Mouse (Mus musculus): ENCODE measurements around the gene Tnfsfm13.

The Tnfsfm13 gene

DNA sequence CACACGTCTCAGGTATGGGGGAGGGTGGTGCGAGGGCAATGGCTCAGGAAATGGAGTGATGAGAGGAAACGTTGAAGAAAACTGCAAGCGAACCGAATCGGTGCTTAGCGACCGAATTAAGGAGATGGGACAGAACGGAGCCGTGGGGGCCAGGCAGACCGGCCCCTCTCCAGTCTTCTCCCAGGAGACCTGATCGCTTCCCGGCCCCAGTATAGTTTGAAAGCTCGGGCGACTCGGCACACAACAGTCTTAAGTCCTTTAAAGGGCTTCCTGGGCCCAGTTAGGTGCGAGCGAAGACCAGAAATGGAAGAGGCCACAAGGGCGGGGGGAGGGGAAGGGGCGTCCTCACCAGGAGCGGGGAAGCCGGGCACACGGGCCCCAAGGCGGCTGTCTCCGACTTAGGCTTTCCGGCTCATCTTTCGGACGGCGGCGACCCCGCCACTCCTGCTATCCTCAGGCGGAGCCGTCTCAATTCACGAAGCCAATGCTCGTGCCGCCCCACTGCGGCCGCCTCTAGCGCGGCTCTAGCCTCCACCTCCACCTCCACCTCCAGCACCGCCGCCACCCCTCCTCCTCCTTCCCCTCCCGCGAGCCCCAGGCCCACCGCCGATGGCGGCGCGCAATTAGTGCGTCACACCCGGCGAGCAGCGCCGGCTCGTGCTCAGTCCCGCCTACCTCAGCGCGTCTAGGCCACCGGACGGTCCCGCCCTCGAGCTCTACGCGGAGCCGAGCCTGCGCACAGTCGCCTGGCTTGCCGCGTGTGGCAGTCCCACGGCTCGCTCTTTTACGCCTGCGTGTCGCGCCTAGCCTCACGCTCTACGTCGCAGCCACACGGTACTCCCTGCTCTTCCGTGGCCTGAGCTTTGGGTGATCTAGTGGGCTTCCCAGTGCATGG, 14.3 kb downstream of the Tnfsfm13 start, which contains the start of gene Senp3:
Senp3 (minus strand) TSS at position 771 of the 895 bp plus-strand sequence.
- peak; percentile 99 for DNase-seq (ENCODE audit: low read depth, low spot score)

DNA sequence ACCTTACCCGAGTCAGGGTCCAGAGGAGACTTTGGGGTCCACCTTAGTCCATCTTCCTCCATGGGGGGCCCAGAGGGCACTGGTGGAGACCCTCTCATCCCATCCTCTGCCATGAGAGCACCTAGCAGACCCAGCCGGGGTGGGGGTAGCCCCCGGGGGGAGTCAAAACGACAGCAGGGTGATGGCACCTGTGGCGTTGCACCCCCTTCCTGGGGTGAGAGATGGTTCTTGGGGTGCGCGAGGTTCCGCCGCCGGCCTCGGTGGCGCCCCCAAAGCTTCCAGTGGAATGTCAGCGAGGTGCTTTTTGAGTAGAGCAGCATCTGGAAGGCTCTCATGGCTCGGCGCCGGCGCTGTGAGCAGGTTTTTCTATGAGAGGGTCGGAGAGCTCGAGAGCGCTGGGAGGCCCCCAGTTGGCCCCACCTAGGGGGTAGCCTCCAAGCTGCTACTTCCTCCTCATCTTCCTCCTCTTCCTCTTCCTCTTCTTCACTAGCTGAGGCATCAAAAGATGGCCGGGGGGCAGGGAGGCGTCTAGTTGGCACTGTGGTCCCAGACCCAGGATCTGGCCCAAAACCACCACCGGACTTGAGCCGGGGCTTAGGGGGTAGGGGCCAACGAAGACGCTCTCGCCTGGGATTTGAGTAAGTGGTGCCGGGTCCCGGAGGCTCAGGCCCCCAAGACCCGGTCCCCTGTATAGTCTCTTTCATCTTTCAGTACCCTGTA, 15.6 kb downstream of the Tnfsfm13 start:
- no peak for DNase-seq (ENCODE audit: low read depth, low spot score)

DNA sequence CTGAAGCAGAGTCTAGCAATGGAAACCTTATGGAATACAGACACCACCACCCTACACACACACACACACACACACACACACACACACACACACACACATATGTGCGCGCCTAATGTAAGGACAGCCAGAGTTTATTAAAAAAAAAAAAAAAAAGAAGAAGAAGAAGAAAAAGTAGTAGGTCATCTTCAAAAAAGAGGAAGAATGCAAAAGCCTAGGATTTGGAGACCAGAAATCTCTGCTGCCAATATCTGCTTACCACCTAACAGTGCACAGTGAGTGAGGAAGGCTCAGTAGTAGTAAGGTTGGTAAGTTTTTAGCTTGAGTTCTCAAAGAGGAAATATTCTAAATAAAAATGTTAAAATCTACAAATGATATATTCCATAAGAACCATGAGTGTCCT, 16.8 kb downstream of the Tnfsfm13 start:
- DNase-seq (ENCODE audit: low read depth, low spot score), result no peak

DNA sequence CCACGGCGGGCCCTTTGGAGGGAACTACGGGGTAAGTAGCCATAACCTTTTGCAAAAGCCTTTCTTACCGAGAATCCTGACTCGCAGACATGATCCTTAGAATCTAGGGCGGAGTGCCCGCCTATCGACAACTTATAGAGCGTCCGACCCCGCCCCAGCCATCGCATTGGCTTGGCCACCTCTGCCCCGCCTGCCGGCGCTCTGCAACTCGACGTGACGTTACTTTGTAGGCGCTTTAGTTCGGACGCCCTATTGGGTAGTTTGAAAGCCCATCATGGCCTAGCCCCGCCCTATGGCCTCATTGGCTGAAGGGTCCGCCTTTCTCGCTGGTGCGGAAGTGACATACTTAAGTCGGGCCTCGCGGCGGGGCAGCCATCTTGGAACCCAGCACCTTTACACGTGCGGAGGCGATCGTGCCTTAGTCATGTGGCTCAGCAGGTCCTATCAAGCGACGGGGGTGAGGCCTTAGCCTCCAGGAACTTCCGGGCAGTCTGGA, 23.6 kb downstream of the Tnfsfm13 start, which contains the start of gene Eif4a1:
Eif4a1 (minus strand) TSS at position 213 of the 496 bp plus-strand sequence.
- peak; percentile 100 for DNase-seq (ENCODE audit: low read depth, low spot score)

DNA sequence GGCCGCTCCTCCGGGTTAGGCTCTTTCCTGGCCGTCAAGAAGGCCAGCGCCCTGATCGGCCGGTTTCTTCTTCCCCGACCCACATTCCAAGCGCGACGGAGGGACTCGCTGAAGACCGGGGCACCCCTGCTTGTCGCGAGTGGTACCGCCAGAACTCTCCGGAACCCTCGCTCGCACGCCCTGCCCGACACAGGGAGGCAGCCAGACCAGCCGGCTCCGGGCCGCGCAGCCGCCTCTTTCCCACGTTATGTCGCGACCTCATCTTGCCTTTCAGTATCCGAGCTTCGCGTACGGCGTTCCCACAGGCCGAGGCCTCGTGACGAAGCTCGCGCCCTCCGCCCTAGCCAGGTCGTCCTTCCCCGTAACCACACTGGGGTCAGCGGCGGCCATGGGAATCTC, 24.2 kb downstream of the Tnfsfm13 start:
- DNase-seq (ENCODE audit: low read depth, low spot score), result no peak

DNA sequence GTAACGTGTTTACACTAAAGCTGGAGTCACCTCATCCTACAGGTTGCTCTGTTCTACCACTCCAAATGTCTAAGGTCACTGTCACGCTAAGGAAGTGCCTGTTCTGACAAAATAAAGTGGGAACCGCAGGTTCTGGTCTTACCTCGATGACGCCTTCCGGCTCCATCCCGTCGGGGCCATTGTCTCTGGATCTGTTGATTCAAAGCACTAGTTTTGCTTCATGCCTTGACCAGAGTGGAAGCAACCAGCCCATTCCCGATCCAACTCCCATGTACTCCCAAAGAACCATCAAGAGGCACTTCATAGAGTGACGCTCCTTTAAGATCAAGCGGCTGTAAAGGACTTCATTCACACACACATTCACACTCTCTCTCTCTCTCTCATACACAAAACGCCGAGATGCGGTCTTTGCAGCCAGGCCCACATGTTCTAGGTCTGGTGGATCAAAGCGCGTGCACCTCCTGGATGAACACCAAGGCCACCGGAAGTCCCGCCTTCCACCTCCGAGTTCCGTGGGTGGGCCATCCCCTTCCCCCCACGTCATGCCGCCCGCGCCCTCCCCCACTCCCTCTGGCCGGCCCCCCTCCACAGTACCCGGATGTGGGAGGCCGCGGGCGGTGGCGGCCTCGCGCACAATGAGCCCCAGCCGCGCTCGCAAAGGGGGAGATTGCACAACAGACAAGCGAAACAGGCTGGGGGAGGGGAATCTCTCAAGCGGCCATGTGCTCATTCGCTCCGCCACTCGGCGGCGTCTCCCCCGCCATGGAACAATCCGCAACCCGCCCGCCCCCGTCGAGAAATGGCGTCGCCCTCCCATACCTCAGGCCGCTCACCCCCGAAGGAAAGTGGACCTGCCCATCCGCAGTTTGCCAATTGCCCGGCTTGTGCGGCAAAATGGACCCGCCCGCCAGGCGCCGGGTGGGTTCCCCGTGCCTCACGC, 24.8 kb downstream of the Tnfsfm13 start:
- peak; percentile 98 for DNase-seq (ENCODE audit: low read depth, low spot score)

DNA sequence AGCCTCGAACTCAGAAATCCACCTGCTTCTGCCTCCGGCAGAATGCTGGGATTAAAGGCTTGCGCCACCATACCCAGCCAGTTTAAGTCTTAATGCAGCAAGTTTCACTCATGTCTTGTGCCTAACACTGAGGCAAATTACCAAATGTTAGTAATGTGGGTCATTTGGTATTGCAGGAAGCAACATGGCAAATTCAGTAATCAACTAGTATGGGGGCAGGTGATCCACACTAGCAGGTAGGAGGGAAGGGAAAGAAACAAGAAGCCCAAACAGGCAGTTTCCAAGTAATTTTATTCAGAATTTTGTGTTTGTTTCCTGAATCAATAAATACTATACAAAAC, 29.3 kb downstream of the Tnfsfm13 start:
- DNase-seq (ENCODE audit: low read depth, low spot score), result no peak

DNA sequence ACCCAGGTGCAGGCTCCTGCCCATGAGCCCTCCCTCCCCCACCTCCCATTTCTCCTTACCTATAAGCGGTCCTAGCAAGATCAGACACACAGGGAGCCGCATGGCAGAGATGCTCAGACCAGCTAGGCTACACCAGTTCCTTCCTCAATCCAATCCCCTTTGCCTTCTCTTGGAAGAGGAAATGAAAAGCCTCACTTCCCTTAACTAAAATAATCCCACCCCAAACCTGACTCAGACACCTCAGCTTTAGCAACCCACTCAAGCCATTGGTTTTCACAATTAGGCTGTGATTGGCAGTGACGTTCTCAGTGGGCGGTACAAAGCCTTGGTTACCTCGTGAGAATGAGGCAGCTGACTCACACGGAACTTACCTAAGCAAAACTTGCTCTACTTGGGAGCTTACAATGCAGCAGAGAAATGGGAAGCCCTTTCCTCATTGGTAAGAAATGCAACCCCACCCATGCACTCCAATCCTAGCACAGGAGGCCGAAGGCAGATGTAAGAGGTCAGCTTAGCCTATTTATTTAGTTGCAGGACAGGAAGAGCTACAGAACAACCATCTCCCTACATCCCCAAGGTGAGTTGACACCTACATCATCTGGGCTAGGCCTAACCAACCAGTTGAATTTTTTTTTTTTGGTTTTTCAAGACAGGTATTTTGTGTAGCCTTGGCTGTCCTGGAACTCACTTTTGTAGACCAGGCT, 29.8 kb downstream of the Tnfsfm13 start, which contains the start of gene Cd68:
Cd68 (minus strand) TSS at position 193 of the 704 bp plus-strand sequence.
- peak; percentile 79 for DNase-seq (ENCODE audit: low read depth, low spot score)

DNA sequence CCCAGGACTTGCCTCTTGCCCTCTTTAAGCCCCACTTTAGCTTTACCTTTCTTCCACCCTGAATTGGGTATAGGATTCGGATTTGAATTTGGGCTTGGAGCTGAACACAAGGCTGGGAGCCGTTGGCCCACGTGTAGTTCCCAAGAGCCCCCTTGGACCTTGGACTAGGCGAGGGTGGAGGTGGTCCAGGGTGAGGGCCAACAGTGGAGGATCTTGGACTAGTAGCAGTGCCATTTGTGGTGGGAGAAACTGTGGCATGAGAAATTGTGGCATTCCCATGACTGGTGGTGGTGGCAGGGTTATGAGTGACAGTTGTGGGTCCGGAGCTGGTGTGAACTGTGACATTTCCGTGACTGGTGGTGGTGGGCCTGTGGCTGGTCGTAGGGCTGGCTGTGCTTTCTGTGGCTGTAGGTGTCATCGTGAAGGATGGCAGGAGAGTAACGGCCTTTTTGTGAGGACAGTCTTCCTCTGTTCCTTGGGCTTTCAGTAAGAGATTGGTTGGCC, 30.4 kb downstream of the Tnfsfm13 start:
- DNase-seq (ENCODE audit: low read depth, low spot score), result no peak

DNA sequence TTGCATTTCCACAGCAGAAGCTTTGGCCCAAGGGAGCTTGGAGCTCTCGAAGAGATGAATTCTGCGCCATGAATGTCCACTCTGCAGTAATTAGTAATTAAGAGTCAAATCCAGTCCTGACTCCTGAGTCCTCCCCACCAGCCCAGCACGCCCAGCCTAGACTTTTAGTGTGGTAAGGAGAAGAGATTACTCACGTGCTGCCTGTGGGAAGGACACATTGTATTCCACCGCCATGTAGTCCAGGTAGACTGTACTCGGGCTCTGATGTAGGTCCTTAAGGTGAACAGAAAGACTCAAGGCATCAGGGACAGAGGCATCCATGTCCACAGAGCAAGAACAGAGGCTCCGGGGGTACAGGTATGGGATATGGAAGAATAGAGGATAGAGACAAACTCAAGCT, 31.1 kb downstream of the Tnfsfm13 start:
- no peak for DNase-seq (ENCODE audit: low read depth, low spot score)

DNA sequence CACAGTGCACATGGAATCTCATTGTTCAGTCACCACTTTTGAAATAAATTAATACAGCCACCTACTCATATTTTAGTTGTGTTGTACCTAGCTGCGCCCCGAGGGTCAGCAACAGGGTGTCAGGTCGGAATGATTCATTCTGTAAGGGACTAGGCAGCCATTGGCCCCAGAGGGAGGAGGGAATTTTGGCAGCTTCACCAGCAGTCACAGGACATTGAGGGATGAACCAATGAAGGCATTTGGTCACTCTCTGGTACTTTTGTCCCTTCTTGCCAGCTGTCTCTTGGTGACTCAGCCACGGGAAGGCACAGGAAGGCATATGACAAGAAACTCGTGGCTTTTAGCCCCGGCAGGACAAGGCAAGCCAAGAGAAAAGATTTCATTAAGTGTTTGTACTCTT, 32.1 kb downstream of the Tnfsfm13 start:
- no peak for DNase-seq (ENCODE audit: low read depth, low spot score)

DNA sequence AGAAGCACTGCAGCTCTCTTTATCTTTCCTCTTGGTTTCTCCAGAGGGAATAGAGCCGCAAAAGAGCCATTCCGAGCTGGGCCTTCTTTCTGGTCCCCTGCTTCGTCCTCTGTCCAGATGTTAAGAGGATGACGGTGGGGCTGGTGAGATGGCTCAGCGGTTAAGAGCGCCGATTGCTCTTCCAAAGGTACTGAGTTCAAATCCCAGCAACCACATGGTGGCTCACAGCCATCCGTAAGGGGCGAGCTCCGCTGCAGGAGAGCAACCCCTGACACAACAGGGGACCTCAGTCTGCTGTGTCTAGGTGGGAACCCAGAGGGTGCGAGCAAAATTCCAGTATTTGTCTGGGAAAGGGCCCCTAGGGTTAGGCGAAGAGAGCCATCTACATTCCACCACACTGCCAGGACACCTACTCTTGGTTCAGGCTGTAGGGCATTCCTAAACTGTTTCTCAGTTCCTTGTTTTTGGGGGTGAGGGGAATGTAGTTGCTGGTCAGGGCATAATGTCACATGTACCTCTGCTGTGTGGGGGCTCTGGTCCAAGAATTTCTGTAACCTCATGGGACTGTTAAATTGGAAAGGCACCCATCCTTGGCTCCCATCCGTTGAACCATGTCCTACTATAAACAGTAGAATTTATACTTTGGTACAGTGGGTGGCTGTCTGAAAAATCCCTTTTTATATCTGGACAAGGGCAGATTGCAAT, 32.8 kb downstream of the Tnfsfm13 start:
- no peak for DNase-seq (ENCODE audit: low read depth, low spot score)

DNA sequence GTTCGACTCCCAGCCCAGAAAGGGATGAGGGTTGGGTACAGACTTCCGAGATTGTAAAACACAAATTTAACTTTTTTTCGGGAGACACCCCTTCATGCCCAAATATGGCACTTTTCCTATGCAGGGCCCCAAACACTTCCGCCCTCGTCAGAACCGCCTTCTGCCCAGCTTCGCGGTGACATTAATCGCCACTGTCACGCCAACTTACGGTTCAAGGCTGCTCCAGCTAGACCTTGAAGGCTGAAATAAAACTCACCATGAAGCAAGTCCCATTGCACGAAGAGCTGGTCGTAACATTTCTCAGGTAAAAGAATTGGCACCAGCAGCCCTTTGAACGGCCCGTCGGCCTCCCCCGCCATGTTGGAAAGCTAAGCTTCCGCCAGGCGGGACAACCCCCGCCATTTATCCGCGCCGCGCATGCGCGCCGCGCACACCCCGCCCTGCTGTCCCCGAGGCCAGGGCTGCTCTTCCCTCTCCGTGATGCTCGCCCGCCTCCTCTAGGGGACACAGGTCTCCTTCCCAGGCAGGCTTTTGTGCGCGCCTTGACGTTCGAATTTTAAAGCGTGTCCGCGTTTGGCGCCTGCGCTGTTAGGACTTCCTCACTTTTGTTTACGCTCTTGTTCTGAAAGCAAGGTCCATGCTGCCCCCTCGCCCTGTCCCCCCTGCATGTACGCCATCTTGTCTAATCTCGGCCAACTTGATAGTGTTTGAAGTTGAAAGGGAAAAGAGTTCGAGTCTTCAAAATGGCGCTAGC, 33.5 kb downstream of the Tnfsfm13 start, which contains the start of gene Mpdu1:
Mpdu1 (minus strand) TSS at position 430 of the 754 bp plus-strand sequence.
- peak; percentile 99 for DNase-seq (ENCODE audit: low read depth, low spot score)

DNA sequence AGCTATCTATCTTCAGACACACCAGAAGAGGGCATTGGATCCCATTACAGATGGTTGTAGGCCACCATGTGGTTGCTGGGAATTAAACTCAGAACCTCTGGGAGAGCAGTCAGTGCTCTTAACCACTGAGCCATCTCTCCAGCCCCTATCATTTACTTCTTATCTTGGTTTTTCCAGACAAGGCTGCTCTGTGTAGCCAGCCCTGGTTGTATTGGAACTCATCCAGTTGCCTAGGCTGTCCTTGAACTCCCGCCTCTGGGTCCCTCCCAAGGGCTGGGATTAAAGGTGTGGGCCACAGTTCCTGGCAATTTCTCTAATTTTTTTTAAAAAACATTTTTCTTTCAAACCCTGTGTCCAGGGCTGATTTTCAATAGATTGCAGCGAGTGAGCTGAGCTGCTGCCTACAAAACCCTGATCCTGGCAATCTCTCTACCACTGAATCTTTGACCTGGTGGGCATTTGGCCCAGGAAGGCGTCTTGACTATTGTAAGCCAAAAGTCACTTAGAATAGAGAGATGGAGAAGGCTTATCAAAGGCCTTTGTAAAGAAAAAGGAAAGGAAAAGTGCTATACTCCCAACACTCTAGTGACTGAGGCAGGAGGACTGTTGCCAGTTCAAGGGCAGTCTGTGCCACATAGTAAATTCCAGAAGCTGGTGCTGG, 34.5 kb downstream of the Tnfsfm13 start:
- DNase-seq (ENCODE audit: low read depth, low spot score), result no peak

DNA sequence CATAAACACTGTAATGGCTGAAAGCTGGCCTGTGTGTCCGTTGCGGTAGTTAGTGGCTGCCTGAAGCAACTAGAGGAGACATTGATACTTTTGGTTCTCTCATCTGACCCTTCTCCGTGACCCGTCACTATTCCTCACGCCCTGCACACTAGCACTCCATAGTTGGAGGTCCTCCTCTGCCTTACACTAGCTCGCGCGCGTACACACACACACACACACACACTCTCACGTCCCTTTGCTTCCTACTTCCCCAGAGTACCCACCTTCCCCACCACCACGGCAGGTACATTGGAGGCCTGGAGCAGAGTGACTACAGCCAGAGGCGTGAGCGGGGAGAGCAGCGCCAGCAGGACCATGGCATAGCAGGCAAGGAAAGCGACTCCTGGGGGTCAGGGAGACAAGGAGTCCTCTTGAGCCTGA, 38.4 kb downstream of the Tnfsfm13 start:
- DNase-seq (ENCODE audit: low read depth, low spot score), result no peak

DNA sequence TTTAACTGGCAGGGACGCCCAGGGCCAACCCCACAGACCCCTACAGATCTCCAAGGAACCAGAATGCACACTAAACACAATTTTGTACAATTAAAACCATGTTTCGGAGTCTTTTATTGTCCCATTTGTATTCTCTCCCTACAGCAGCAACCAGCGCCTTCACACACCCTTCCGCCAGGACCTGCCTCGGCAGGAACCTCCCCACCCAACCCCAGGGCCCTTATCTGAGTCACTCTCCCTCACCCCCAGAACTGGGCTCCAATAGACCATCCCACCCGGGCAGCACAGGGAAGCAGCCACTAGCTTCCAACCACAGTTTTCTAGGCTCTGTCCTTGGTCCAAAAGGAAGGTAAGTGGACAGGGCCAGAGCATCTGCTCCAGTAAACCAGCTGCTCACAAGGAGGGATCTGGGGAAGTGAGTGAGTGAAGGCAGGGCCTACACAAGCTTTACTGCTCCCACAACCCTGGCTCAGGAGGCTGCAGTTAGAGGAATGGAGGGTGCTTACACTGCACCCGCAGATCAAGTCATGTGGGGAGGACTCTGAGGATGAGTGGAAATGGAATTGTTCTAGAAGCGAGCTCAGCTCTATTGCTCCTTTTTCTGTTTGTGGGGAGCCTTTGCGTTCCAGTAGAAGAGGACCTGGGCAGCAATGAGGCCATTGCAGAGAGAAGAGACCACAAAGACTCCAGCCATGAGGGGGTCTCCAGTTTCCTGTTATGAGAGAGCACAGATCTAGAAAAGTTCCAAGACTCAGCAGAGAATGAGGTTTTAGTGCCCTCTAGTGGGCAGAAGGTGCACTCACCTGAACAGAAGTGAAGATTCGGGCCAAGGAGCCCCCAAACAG, 39.1 kb downstream of the Tnfsfm13 start:
- DNase-seq (ENCODE audit: low read depth, low spot score), result peak; percentile 61

DNA sequence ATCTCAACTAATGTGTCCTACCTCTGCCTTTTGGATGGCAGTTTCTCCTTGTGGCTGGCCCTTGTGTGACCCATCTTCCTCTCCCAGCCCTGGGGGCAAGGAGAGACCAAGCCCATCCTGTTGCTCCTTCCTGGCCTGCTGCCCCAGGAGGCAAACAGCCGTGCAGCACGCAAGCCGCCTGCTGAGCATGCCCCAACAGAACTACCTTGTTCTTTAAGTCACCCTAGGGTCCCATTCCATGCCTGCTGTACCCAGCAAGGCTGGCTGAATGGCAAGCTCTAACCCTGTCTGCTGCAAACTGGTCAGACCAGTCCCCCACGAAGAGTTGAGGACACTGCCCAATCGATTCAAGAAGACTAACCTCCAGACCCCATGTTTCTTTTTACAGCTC, 39.8 kb downstream of the Tnfsfm13 start:
- DNase-seq (ENCODE audit: low read depth, low spot score), result no peak

Measured in CD4-positive helper T cell, adult 2 months (primary cell).